1 mouse cellular context compared by ENCODE assay signal in the genomic region with DNA sequence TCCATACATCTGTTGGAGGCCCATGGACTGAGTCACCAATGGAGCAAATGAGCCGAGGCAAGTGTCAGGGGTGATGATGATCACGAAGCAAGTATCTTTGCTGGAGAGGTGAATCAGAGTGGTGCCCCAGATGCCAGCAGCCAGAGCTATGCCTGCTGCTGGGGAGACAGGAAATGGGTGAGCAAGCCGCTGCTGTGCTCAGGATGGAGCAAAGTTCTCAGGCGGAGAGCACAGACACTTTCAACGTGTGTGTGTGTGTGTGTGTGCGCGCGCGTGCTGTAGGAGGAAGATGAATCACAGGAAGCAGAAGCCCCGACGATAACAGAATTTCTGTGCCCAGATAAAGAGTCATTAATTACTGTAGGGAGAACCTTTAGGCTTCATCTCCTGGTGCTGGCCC.
TF ChIP-seq lines count a peak whose summit lies in the region.

No protein-coding gene starts in this region.

TF ChIP-seq in MEL, 35 proteins besides CTCF, POLR2A, EP300 and RAD21 (continued from another document):
- TF ChIP-seq KAT2A (conservative IDR thresholded peaks at IDR 0.05; ENCODE audit: low read depth, low read length) (no peak), GABPA (IDR thresholded peaks at IDR 0.05; ENCODE audit: low read depth, low read length) (no peak), ZMIZ1 (IDR thresholded peaks at IDR 0.05; ENCODE audit: low read depth, low read length) (no peak)
TF ChIP-seq in MEL: peak in this region for 3.
